Mouse (Mus musculus) heart, postnatal 4 days (tissue): ENCODE data around the gene Themis3. TPM values are rescaled to one million over a fixed set of nuclear protein-coding genes. Genes with fewer than 3 reads are reported as not detected.
"Not testable (repeated sequence)": the region's sequence is repeated elsewhere in the genome, so short reads cannot be mapped to it uniquely, and the experiment has no call there.

Experiments used
- DNase-seq: peaks from one replicate; pipeline ENCODE4 v3.0.0; 2021
- total RNA-seq, 2 experiments: library from RNA; stranded (reverse); gene quantifications; 2 replicates each; pipeline ENCODE4 v1.2.3; 2021

Themis3 gene
- total RNA-seq, 2 experiments from 2014 or later, result 0.16 to 0.24 TPM

- DNase-seq, result no peak
Observed at GRCm38 (mm10) chr17:66558404-66559317, 35.8 kb downstream of the Themis3 start.

DNA sequence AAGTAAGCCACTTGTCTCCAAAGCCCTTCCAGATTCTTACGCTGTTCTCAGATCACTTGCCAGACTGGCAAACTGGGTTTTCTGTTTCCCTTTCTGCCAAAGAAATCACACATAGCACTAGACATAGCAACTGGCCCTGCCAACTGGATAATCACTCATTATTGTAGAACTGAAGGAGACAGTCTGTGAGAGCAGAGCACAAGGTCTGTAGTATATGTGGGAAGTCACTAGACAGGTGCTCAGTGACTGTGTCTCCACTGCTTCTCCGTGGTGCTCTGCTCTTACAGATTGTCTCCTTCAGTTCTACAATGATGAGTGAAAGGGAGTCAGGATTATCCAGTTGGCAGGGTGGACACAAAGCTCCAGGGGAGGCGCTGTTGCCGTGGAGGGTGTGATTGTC, 41.7 kb downstream of the Themis3 start:
- no peak for DNase-seq

DNA sequence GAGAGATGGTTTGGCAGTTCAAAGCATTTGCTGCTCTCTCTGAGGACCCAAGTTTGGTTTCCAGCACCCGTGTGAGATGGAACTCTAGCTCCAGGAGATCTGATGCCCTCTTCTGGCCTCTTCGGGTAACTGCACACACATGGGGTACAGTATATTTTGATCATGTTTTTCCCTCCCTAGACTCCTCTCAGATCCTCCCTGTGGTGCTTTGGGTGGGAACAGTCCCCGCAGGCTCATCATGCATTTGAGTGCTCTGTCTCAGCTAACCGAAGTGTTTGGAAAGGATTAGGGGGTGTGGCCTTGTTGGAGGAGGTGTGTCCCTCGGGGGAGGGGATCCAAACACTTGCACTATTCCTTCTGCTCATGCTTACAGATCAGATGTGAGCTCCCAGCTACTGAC, 43.9 kb downstream of the Themis3 start:
- no peak for DNase-seq

- DNase-seq, result no peak
Observed at GRCm38 (mm10) chr17:66532285-66532684, 62.1 kb downstream of the Themis3 start.

GRCm38 (mm10) chr17:66523396-66523795, 71.0 kb downstream of the Themis3 start:
- no peak for DNase-seq

GRCm38 (mm10) chr17:66522631-66523030, 71.8 kb downstream of the Themis3 start:
- not testable (repeated sequence) for DNase-seq

- DNase-seq, result peak; percentile 93
Observed at GRCm38 (mm10) chr17:66519554-66520553, 74.6 kb downstream of the Themis3 start, which contains the start of gene Rab12. Rab12 (minus strand) TSS chr17:66519729.

DNA sequence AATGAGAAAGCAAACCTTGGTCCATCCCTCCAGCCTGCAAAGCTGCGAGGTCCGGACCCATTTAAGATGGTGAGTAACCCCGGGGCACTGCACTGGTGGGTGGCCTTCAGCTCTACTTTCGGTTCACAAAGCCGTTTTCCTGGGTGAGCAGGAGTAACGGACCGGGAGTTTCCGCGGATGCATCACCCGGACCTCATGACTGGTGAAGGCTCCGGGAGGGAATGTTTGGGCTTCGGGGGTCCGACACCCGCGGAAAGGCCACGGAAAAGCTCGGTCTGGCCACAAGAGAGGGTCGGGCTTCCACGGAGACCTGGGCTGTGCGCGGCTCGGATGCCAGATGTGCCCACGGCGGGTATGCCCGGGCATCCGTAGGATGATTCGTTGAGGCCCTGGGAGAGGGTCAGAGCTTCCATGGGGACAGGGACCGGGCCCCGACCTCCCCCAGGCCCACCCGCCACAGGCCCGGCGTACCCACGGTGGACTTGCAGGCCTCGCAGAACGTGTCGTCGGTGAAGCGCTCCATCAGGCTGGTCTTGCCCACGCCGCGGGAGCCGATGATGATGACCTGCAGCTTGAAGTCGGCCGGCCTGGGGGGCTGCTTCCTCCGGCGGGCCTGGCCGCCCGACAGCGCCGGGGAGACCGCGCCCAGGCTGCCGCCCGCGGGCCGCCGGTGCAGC, 75.4 kb downstream of the Themis3 start:
- peak; percentile 30 for DNase-seq

GRCm38 (mm10) chr17:66516953-66517352, 77.5 kb downstream of the Themis3 start:
- no peak for DNase-seq

DNA sequence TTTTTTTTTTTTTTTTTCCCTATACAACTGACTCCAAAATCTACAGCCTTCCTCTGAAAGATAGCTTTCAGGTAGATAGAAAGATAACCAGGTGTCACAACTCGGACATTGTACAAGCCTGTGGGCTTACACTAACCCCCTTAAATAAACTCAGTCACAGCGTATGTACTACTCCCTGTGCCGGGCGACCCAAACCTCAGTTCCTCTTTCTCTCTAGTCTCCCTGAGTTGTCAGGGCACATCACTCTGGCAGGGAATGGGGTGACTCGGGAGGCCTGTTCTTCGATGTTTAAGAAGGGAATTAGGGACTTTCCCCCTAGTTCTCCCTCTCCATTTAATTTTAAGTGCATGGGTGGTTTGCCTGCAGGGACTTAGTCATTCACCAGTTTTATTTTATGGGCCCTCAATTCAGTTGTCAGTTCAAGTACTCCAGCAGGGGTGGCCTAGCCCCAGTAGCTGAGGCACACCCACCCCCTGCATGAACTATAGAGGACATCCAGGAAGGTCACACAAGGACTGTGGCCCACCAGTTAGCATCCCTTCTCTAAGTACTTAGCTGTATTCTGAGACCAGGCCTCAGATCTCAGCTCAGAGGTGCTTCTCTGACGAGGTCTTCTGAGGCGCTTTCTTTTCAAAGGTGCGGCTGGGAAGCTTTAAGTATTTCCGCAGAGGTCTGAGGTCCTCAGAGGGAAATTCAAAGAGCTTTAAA, 80.0 kb downstream of the Themis3 start:
- no peak for DNase-seq

DNA sequence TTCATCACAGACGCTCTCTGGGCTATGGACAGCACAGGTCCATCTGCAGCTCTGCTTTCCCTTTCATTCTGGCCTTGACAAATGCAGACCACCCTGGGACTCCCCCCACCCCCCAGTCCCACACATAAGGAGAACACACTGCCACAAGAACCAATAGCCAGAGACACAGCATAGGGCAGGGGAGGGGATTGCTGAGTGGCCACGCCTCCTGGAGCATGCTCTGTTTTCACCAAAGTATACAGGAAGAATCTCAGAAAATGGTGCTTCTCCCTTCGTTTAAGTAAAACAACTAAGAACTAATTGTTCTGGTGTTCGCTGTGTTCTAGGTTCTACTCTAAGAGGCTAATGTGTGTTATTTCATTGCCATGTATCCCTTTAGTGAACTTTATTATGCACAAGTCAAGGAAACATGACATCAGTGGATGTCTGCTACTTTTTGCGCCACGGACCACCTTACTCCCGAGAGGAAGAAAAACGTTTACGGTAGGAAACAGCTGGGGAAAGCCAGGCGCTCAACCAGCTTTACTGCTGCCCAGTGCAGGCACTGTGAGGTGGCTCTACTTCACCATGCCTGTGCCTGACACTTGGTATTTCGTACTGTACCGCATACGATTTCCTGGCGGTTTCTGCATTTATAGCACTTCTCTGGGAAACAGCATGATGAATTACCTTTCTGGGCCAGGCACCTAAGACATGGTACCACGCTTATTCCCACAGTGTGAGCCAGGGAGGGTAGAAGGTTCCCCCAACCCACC, 82.0 kb downstream of the Themis3 start:
- no peak for DNase-seq

GRCm38 (mm10) chr17:66510221-66510683, 84.2 kb downstream of the Themis3 start:
- peak; percentile 74 for DNase-seq

DNA sequence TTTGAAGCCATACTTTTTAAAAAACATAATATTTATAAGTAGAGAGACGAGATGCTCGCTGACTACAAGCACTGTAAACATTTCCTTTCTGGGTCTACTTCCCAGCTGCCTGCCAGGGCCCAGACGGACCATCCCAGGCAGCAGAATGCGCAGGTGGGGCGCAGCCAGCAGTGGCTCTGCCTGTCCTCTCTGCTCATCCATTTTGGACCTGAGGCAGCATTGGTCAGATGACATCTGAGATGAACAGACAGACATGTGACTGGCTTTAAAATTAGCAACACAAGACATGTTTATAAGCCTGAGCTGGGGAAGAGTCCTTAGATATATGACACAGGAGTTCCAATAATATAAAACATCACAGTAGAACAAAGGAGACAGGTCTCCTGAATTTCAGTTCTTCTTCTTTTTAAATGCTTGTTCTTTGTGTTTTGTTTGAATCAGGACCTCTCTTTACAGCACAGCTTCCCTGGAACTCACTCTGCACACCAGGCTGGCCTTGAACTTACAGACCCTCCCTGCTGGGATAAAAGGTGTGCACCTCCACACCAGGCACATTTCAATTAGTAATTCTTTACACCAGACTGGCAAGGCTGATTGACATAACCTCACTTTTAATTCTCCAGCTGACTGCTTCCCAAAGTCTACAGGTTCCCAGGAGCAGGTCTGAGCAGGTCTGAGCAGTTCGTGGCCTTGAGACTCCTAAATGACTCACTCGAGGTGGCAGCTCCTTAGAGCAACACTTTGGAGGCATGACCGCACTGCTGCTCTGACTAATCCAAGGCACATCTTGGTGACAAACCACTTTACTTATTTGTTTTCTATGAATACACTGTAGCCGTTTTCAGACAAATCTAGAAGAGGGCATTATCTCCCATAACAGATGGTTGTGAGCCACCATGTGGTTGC, 87.1 kb downstream of the Themis3 start:
- DNase-seq, result no peak

DNA sequence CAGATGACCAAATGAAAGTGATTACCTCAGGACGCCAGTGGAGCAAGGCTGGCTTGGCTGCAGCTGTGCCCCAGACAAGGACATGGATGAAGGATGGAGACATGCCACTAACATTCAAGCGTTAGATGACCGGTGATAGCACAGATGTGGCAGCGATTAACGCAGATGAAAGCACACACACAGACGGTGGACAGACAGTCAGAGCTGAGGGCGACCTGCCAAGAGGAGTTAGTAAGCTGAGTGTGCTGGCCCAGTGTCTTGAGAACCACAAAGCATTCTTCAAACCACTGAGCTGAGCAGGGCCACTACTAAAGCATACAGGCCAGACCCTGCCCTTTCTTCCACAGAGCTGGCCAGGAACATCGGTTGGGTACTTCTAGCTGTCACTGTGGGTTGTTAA, 89.5 kb downstream of the Themis3 start:
- DNase-seq, result no peak

Other genes with a start within 250 kb of the Themis3 start
- gene Mtcl1, start 144.9 kb downstream of the Themis3 start, total RNA-seq, result 1 to 10 TPM; 4.9 to 5.4 TPM
- 100 to 1,000 TPM; 113 to 114 TPM for gene Rab12, start 74.9 kb downstream of the Themis3 start, total RNA-seq